In the genomic region with DNA sequence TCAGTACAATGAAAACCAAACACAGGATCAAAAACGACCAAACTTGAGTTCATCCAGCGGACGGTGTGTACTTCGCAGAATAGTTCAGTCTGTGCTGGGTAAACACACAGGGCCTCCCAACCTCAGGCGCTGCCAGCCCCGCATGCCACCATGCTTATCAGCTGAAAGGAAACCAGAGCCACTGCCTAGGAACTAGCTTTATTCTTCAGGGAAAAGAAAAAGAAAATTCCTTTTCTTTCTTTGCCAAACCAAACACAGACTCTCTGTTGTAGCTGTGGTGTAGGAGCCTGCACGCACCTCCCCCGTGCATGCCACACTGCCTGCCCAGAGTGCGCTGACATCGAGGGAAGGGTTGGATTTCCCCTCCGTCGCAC, we compare ENCODE assay signal across 12 mouse cellular contexts.
DNase-seq lines count a peak whose midpoint lies in the region; ATAC-seq and TF ChIP-seq lines count a peak whose summit lies in the region.
"Had no signal": no experiment of that assay in that cellular context is flagged by ENCODE, and none has a peak within 500 bp of the region (broad histone marks: within the 10 kb centered on the region; RNA-seq: fewer than 3 reads in every experiment).

No protein-coding gene starts in this region.

- no peaks in the 10 kb centered on the region for H3K27me3 ChIP-seq in heart, embryonic 10.5 days (ENCODE audit: insufficient read depth, poor library complexity, severe bottlenecking)
- no peaks in the 10 kb centered on the region for H3K27me3 ChIP-seq in heart, embryonic 16.5 days (ENCODE audit: control insufficient read depth, insufficient read depth, low read length)
- H3K27me3 ChIP-seq in lung, postnatal 0 days (replicated peaks; ENCODE audit: insufficient read depth, low read length): no peaks in the 10 kb centered on the region
- H3K27me3 ChIP-seq: forebrain, embryonic 12.5 days had no signal

- ATAC-seq in heart, embryonic 16.5 days (replicated peaks; ENCODE audit: extremely low read depth, insufficient read depth, low FRiP score): peak; percentile 66
- ATAC-seq in lung, postnatal 0 days: peak; percentile 84
- ATAC-seq: inflammation-experienced regulatory T-cells, adult 6 months had no signal

- no peak overlapping the region for H3K9ac ChIP-seq in heart, embryonic 16.5 days (ENCODE audit: low read length)
- no peak overlapping the region for H3K9ac ChIP-seq in lung, postnatal 0 days (replicated peaks; ENCODE audit: low read depth)
- H3K9ac ChIP-seq: forebrain, embryonic 12.5 days had no signal

- no peak for TF ChIP-seq POLR2A in brain, embryonic 14.5 days (IDR thresholded peaks at IDR 0.05; ENCODE audit: borderline replicate concordance, extremely low read depth, insufficient read depth, insufficient read length, poor library complexity, severe bottlenecking)

- H3K27ac ChIP-seq in heart, embryonic 10.5 days: peak overlapping the region; percentile 64; the same call in 1 of the 2 replicates
- H3K27ac ChIP-seq in heart, embryonic 16.5 days (ENCODE audit: low read length): peak overlapping the region; percentile 41
- H3K27ac ChIP-seq in lung, postnatal 0 days (ENCODE audit: low read length): peak overlapping the region; percentile 79
- H3K27ac ChIP-seq in gastrocnemius, adult 2 months: no peak overlapping the region
- H3K27ac ChIP-seq: forebrain, embryonic 12.5 days; midbrain, embryonic 10.5 days had no signal

- no peaks in the 10 kb centered on the region for H3K9me3 ChIP-seq in heart, embryonic 10.5 days
- no peaks in the 10 kb centered on the region for H3K9me3 ChIP-seq in heart, embryonic 16.5 days (replicated peaks; ENCODE audit: control insufficient read depth, low read length)
- no peaks in the 10 kb centered on the region for H3K9me3 ChIP-seq in lung, postnatal 0 days (ENCODE audit: low read length)
- H3K9me3 ChIP-seq: forebrain, embryonic 12.5 days; midbrain, embryonic 10.5 days had no signal

- no peak for TF ChIP-seq CTCF in brain, embryonic 14.5 days (IDR thresholded peaks at IDR 0.05; ENCODE audit: borderline replicate concordance, extremely low read depth, insufficient read depth, insufficient read length)
- no peak for TF ChIP-seq CTCF in lung, postnatal 0 days (IDR thresholded peaks at IDR 0.05)
- TF ChIP-seq CTCF in gastrocnemius, adult 2 months (IDR thresholded peaks at IDR 0.05): no peak

- H3K36me3 ChIP-seq in heart, embryonic 10.5 days: peaks cover 59% of the 10 kb centered on the region
- H3K36me3 ChIP-seq in heart, embryonic 16.5 days (ENCODE audit: control insufficient read depth, insufficient read depth): peaks cover 21% of the 10 kb centered on the region
- 0 out of 2 replicates have a peak, but pooled peaks cover 8% of the 10 kb centered on the region for H3K36me3 ChIP-seq in lung, postnatal 0 days (ENCODE audit: insufficient read depth, low read length)
- H3K36me3 ChIP-seq: forebrain, embryonic 12.5 days had no signal

- 51% methylated on average over 12 of the region's 12 CpGs for WGBS in heart, embryonic 10.5 days
- 54% methylated on average over 12 of the region's 12 CpGs for WGBS in heart, embryonic 16.5 days
- WGBS in lung, postnatal 0 days: 38% methylated on average over 12 of the region's 12 CpGs

- H3K4me1 ChIP-seq in heart, embryonic 10.5 days: peaks cover 19% of the 10 kb centered on the region
- peaks cover 11% of the 10 kb centered on the region; the same call in 1 of the 2 replicates for H3K4me1 ChIP-seq in heart, embryonic 16.5 days (ENCODE audit: control insufficient read depth, insufficient read depth, low read length)
- H3K4me1 ChIP-seq in lung, postnatal 0 days (ENCODE audit: insufficient read depth, low read depth, low read length): no peaks in the 10 kb centered on the region
- H3K4me1 ChIP-seq: midbrain, embryonic 10.5 days had no signal

- no peak overlapping the region for H3K4me3 ChIP-seq in heart, embryonic 10.5 days
- H3K4me3 ChIP-seq in heart, embryonic 16.5 days (ENCODE audit: low read length): no peak overlapping the region
- no peak overlapping the region for H3K4me3 ChIP-seq in lung, postnatal 0 days (ENCODE audit: low read depth, low read length)
- no peak overlapping the region for H3K4me3 ChIP-seq in gastrocnemius, adult 2 months
- H3K4me3 ChIP-seq: forebrain, embryonic 12.5 days; midbrain, embryonic 10.5 days had no signal

- no peak overlapping the region for H3K4me2 ChIP-seq in heart, embryonic 16.5 days (ENCODE audit: low read depth, low read length)
- no peak overlapping the region for H3K4me2 ChIP-seq in lung, postnatal 0 days (replicated peaks; ENCODE audit: low read depth, low read length)
- H3K4me2 ChIP-seq: forebrain, embryonic 12.5 days had no signal

- no peak for DNase-seq in heart, embryonic 10.5 days (ENCODE audit: low spot score)
- DNase-seq in heart, postnatal 36 days: no peak
- peak; percentile 42 for DNase-seq in brain, embryonic 14.5 days (ENCODE audit: low read depth)
- peak; percentile 58 for DNase-seq in lung, postnatal 0 days (ENCODE audit: low spot score)
- no peak for DNase-seq in thymus, postnatal 14 days
- no peak for DNase-seq in gastrocnemius, adult 2 months
- DNase-seq in right cerebral cortex, postnatal 10 days (ENCODE audit: low spot score in 2 of 2): no peak
- DNase-seq: gastrocnemius, postnatal 25 days had no signal

- intact Hi-C loops in heart, postnatal 36 days (cut with DNase I): no loop called here
- intact Hi-C loops in gastrocnemius, adult 2 months (cut with DNase I): no loop called here

- no peak for TF ChIP-seq EP300 in lung, postnatal 0 days (IDR thresholded peaks at IDR 0.05)

Comparison
In these comparisons a context has a peak if more than half of its experiments do, and no peak if none do; other contexts are left out.
1. DNase-seq: peak in brain, embryonic 14.5 days (single experiment) and lung, postnatal 0 days (single experiment); none in heart, embryonic 10.5 days (single experiment), heart, postnatal 36 days (0 of 2), thymus, postnatal 14 days (single experiment), gastrocnemius, adult 2 months (single experiment) and right cerebral cortex, postnatal 10 days (0 of 2).